Mouse (Mus musculus) heart, embryonic 11.5 days (tissue): ENCODE data around the gene Cbr2. TPM values are rescaled to one million over a fixed set of nuclear protein-coding genes. Genes with fewer than 3 reads are reported as not detected.

Source experiments
- ATAC-seq: fragments of 200-750 bp; cut with Nextera tagmentation; replicated peaks from 2 replicates; pipeline ENCODE4 v1.8.0; 2017; ENCODE audit warnings: moderate library complexity; ENCODE audit not compliant: insufficient number of reproducible peaks, low FRiP score, low TSS enrichment
- H3K27ac ChIP-seq: fragments of 300-500 bp; sonication (generic); 2 replicates; pipeline ENCODE4 v1.5.1; 2014; ENCODE audit warnings: mild to moderate bottlenecking, low read depth, low read length
- H3K27me3 ChIP-seq: fragments of 300-500 bp; sonication (generic); 2 replicates; pipeline ENCODE4 v1.6.1; 2014; ENCODE audit warnings: mild to moderate bottlenecking, low read length, mixed read lengths; ENCODE audit not compliant: control insufficient read depth, insufficient read depth
- H3K36me3 ChIP-seq: fragments of 300-500 bp; sonication (generic); 2 replicates; pipeline ENCODE4 v1.6.1; 2014; ENCODE audit warnings: mild to moderate bottlenecking, low read length, moderate library complexity, mixed read lengths; ENCODE audit not compliant: control insufficient read depth, insufficient read depth
- H3K4me1 ChIP-seq: fragments of 300-500 bp; sonication (generic); 2 replicates; pipeline ENCODE4 v1.6.1; 2014; ENCODE audit warnings: low read length; ENCODE audit not compliant: control insufficient read depth, insufficient read depth
- H3K4me2 ChIP-seq: fragments of 300-500 bp; sonication (generic); 2 replicates; pipeline ENCODE4 v1.6.1; 2014; ENCODE audit warnings: mild to moderate bottlenecking, moderate library complexity
- H3K4me3 ChIP-seq: fragments of 300-500 bp; sonication (generic); 2 replicates; pipeline ENCODE4 v1.5.1; 2014; ENCODE audit warnings: low read depth, low read length
- H3K9ac ChIP-seq: fragments of 300-500 bp; sonication (generic); 2 replicates; pipeline ENCODE4 v1.6.1; 2014; ENCODE audit warnings: mild to moderate bottlenecking, low read depth, low read length, moderate library complexity
- H3K9me3 ChIP-seq: fragments of 300-500 bp; sonication (generic); replicated peaks from 2 replicates; pipeline ENCODE4 v1.6.1; 2016; ENCODE audit warnings: low read length; ENCODE audit not compliant: control insufficient read depth
- WGBS: fragments of 180-500 bp; shearing (Covaris S2); extraction: QIAGEN DNeasy Blood & Tissue Kit; methylation state at CpG from one replicate; pipeline ENCODE4 v1.1.7; 2014; ENCODE audit not compliant: insufficient replicate concordance; 5-methylcytosine and 5-hydroxymethylcytosine counted together
- polyA plus RNA-seq: library from polyadenylated mRNA; unstranded; fragments of >200 nt; fragmentation: Nextera tagmentation; extraction: Ambion mirVana; gene quantifications from 2 replicates; pipeline ENCODE4 v1.2.1, GENCODE M21; 2014

The Cbr2 gene
- polyA plus RNA-seq, 1 experiment from 2014 or later, result 0.36 TPM

DNA sequence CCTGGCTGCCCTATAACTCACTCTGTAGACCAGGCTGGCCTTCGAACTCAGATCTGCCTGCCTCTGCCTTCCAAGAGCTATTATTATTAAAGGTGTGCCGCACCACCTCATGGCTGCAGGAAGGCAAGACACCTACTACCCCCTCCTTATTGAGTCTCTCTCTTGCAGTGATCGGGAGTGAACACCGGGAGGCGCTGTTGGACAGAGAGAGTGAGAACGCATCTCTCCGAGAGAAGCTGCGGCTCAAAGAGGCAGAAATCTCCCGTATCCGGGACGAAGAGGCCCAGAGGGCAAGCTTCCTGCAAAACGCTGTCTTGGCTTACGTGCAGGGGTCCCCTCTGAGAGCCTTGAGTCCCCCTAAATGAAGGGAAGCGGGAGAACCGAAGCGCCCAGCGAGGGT, 11.5 kb downstream of the Cbr2 start:
- WGBS, result 10% methylated on average over 17 of the region's 17 CpGs
- H3K27me3 ChIP-seq, result peaks cover 33% of the 10 kb centered on the region
- no peaks in the 10 kb centered on the region for H3K9me3 ChIP-seq
- 0 out of 2 replicates have a peak, but pooled peaks cover 9% of the 10 kb centered on the region for H3K36me3 ChIP-seq
- peaks cover 9% of the 10 kb centered on the region for H3K4me1 ChIP-seq
- H3K4me3 ChIP-seq, result peak overlapping the region; percentile 62
- no peak; the same call in 1 of the 2 replicates for ATAC-seq
- 0 out of 2 replicates have a peak overlapping the region, but pooled peaks have one; percentile 30 for H3K9ac ChIP-seq
- no peak overlapping the region for H3K27ac ChIP-seq
- peak overlapping the region; percentile 97 for H3K4me2 ChIP-seq

DNA sequence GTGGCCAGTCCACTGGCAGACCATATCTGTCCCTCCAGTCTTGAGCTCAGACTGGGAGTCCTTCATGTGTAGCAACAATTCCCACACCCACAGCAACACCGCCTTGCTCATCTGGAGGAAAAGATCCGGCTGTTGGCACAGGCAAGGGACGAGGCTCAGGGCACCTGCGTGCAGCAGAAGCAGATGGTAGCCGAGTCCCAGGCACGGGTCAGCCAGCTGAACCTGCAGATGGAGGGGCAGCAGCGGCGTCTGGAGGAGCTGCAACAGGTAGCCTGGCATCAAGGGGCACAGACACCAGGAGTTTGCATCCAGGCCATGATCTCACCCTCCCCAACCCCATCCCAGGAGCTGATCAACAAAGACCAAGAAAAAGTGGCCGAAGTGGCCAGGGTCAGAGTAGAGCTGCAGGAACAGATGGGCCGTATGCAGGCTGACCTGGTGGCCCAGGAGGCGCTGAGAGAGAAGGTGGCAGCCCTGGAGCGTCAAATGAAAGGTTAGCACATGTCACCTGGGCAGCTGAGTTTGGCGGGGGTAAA, 12.0 kb downstream of the Cbr2 start:
- no peak overlapping the region for H3K27ac ChIP-seq
- no peaks in the 10 kb centered on the region for H3K9me3 ChIP-seq
- no peak for ATAC-seq
- 84% methylated on average over 13 of the region's 13 CpGs for WGBS
- H3K4me1 ChIP-seq, result peaks cover 10% of the 10 kb centered on the region
- no peak overlapping the region for H3K9ac ChIP-seq
- peaks cover 31% of the 10 kb centered on the region for H3K27me3 ChIP-seq
- 0 out of 2 replicates have a peak, but pooled peaks cover 9% of the 10 kb centered on the region for H3K36me3 ChIP-seq
- H3K4me3 ChIP-seq, result no peak overlapping the region
- H3K4me2 ChIP-seq, result no peak overlapping the region

DNA sequence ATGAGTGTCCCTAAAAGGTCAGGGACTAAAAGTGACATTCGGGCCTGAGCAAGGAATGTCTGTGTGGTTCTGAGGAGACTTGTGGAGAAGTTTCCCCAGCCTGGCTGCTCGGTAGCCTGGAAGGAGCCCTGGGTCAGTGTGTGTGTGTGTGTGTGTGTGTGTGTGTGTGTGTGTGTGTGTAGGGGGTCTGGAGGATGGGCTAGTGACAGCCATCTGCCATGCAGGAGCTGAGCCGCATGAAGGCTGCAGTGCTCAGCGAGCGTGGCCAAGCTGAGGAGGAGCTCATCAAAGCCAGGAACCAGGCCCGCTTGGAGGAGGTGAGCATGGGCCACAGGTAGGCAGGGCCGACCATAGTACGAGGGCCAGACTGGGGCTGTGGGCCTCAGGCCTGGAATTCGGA, 12.7 kb downstream of the Cbr2 start:
- no peak overlapping the region for H3K9ac ChIP-seq
- H3K4me3 ChIP-seq, result no peak overlapping the region
- H3K4me1 ChIP-seq, result peaks cover 17% of the 10 kb centered on the region
- no peak overlapping the region for H3K4me2 ChIP-seq
- peaks cover 31% of the 10 kb centered on the region for H3K27me3 ChIP-seq
- ATAC-seq, result no peak
- no peak overlapping the region for H3K27ac ChIP-seq
- 87% methylated on average over 9 of the region's 9 CpGs for WGBS
- 0 out of 2 replicates have a peak, but pooled peaks cover 9% of the 10 kb centered on the region for H3K36me3 ChIP-seq
- no peaks in the 10 kb centered on the region for H3K9me3 ChIP-seq

DNA sequence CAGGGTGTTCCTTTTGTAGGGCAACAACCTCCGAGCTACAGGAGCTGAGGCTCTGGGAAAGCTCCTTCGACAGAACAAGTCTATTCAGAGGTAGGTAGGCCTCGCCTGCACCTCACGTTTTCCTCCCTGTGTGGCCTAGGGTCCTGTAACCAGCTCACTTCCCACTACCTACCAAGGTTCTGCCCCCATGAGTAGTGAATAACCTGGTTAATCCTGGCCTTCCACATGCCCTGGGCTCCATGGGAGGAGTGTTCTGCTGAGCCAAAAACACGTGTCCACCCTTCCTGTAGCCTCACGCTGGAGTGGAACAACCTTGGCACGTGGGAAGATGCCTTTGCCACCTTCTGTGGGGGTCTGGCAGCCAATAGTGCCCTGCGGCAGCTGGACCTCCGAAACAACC, 16.8 kb downstream of the Cbr2 start:
- no peak overlapping the region for H3K27ac ChIP-seq
- no peaks in the 10 kb centered on the region for H3K9me3 ChIP-seq
- WGBS, result 85% methylated on average over 9 of the region's 9 CpGs
- 0 out of 2 replicates have a peak, but pooled peaks cover 9% of the 10 kb centered on the region for H3K36me3 ChIP-seq
- H3K4me2 ChIP-seq, result peak overlapping the region; percentile 100
- ATAC-seq, result no peak
- H3K27me3 ChIP-seq, result no peaks in the 10 kb centered on the region
- H3K4me3 ChIP-seq, result no peak overlapping the region
- H3K9ac ChIP-seq, result peak overlapping the region; percentile 82; the same call in 1 of the 2 replicates
- H3K4me1 ChIP-seq, result peaks cover 13% of the 10 kb centered on the region

DNA sequence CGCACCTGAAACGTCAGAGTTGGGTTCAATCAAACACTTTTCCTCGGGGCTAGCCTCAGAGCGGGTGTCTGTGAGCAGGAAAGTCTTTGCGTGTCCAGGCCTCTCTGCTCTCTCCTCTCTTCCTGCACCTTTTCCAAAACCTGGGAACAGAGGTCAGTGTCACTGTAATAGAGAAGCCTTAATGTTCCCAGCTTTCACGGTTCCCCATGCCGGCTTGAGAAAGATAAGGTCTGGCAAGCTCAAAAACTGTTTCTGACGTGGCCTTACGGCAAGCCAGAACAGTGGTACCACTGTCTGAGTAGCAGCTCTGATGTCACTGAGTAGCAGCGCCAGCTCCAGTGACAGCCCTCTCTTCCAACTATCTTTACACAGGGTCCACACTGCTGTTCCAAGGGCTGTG, 17.4 kb downstream of the Cbr2 start:
- Histone ChIP-seq H3K4me3 (peak overlapping the region; percentile 55), H3K27ac (no peak overlapping the region), H3K9me3 (no peaks in the 10 kb centered on the region), H3K27me3 (no peaks in the 10 kb centered on the region), H3K36me3 (peaks cover 10% of the 10 kb centered on the region), H3K9ac (peak overlapping the region; percentile 82), H3K4me1 (peaks cover 13% of the 10 kb centered on the region), H3K4me2 (peak overlapping the region; percentile 100)
- WGBS, result 49% methylated on average over 10 of the region's 10 CpGs
- no peak for ATAC-seq

DNA sequence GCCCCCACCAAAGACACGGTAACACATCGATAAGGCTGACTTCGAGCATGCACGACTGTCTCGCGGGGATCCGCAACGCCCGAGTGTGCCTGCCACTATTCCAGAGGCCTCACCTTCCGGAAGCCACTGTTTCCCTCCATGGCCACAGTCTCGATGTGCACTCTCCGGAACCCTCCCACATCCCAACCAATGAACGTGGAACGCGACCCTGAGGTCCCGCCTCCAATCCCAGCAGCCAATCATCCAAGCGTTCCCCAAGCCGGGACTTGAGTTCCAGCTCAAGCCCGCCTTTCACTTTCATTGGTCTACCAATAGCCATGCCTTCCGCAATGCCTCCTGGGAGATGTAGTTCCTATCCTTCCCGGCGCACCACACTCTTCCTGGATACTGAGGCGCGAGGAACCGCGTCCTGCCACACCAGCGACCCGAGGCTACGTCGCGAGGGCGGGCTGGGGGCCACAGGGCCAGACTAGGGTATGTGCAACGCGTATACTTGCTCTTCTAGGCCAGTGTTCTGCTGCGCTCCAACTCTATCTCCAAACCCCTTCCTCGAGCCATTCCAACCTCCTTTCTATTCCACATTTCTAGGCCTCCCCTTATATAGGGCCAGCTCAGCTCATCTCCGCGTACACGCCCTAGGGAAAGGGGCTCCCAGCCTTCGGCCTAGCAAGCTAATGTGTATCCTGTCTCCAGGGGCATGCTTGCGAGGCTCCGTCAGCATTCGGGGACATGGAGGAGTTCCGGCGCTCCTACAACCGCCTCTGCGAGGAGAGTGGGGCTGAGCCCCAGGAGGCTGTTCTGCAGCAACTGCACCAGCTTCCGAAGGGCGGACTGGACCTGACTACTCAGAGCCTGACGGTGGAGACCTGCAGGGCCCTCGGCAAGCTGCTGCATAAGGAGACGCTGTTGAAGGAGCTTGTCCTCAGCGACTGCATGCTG, 18.1 kb downstream of the Cbr2 start, which contains the start of the genes Cenpx and Lrrc45:
Gene Cenpx (minus strand): TSS at position 159 of the 939 bp plus-strand sequence.
Gene Lrrc45 (plus strand): TSS at position 346 of the 939 bp plus-strand sequence.
- WGBS, result 4% methylated on average over 53 of the region's 53 CpGs
- peaks cover 15% of the 10 kb centered on the region for H3K36me3 ChIP-seq

DNA sequence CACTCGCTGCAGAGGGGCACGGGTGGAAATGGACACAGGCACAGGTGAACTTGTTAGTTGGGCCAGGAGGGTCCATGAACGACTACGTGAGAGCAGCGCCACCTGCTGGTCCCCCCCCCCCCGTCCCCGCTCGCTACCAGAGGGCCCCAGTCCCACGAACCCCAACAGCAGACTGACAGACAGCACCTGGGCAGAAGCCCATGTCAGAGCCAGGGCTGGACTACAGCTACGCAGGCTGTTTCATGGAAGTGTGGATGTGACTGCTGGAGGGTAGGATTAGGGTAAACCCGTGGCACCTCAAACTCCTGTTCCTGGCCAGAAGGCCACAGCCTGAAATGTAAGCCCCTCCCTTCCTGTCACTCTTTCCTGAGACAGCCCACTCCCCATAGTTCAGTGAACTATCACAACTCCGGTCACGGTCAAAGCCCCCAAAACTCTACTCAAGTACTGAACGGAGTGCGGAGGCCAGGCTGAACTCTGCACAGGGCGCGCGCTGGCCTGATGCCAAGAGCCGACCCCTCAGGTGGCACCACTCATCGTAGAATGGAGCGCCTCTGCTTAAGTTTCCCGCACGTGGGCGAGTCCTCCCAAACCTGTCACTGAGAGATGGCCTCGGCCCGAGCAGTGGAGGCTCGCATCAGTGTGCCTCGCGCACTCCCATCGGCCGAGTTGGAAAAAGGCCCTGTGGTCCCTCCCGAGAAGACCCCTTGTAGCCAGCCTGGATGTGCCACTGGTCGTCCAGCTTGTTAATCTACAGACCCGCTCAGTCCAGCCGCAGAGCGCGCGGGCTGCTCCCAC, 18.9 kb downstream of the Cbr2 start:
- Histone ChIP-seq H3K27ac (peak overlapping the region; percentile 76), H3K36me3 (peaks cover 14% of the 10 kb centered on the region), H3K4me1 (peaks cover 13% of the 10 kb centered on the region), H3K4me3 (peak overlapping the region; percentile 55), H3K4me2 (peak overlapping the region; percentile 100), H3K9ac (peak overlapping the region; percentile 80), H3K27me3 (no peaks in the 10 kb centered on the region), H3K9me3 (no peaks in the 10 kb centered on the region)
- peak; percentile 24 for ATAC-seq
- WGBS, result under 1% methylated on average over 38 of the region's 38 CpGs

More for the DNA sequence above, 18.1 kb downstream of the Cbr2 start, which contains the start of the genes Cenpx and Lrrc45:
- Histone ChIP-seq H3K27me3 (no peaks in the 10 kb centered on the region), H3K27ac (peak within 1 kb of the TSS; percentile 76), H3K4me3 (peak within 1 kb of the TSS; percentile 55), H3K9ac (peak within 1 kb of the TSS; percentile 82), H3K4me2 (peak within 1 kb of the TSS; percentile 100), H3K9me3 (no peaks in the 10 kb centered on the region), H3K4me1 (peaks cover 13% of the 10 kb centered on the region)
- ATAC-seq, result peak; percentile 89
